Mouse (Mus musculus) ovary, adult 10 weeks (tissue): Measurements from ENCODE around the gene Gm28778. TPM values are rescaled to one million over a fixed set of nuclear protein-coding genes. Genes with fewer than 3 reads are reported as not detected.

Source experiments
- polyA plus RNA-seq: library from polyadenylated mRNA; stranded (reverse); fragments of 350-450 nt; fragmentation: Illumina TruSeq; extraction: RNeasy Lipid Tissue Mini Kit (QIAGEN cat#74804); gene quantifications from one replicate; pipeline ENCODE4 v1.2.3, GENCODE M21; 2014

Gm28778 gene
- not detected for polyA plus RNA-seq

GRCm38 (mm10) chr1:53296581-53297383 is at the start of gene Gm28778, which contains the start of the genes Pms1 and Ormdl1:
Gene Gm28778, plus strand, starts transcription at chr1:53297111.
Gene Pms1, minus strand, starts transcription at chr1:53297018.
Gene Ormdl1, plus strand, starts transcription at chr1:53297095.

GRCm38 (mm10) chr1:53312989-53313967 is 16.4 kb downstream of the Gm28778 start, which contains the start of gene Osgepl1:
Gene Osgepl1, plus strand, starts transcription at chr1:53313624.

GRCm38 (mm10) chr1:53352327-53353261 is 55.7 kb downstream of the Gm28778 start, which contains the start of the genes Asdurf, Gm28551 and Asnsd1:
Gene Asdurf, minus strand, starts transcription at chr1:53352619.
Gene Gm28551, minus strand, starts transcription at chr1:53352667.
Gene Asnsd1, minus strand, starts transcription at chr1:53352752.

Other genes with a start within 250 kb of the Gm28778 start
- gene Mstn, start 235.5 kb upstream of the Gm28778 start, polyA plus RNA-seq: not detected
- gene 1700019A02Rik, start 109.5 kb upstream of the Gm28778 start, polyA plus RNA-seq: not detected
- gene Pms1, start 93 bp upstream of the Gm28778 start, polyA plus RNA-seq: 15.8 TPM
- gene Ormdl1, start within 50 bp of the Gm28778 start, polyA plus RNA-seq: 91.9 TPM
- 41.5 TPM for gene Osgepl1, start 16.5 kb downstream of the Gm28778 start, polyA plus RNA-seq
- 180 TPM for gene Asdurf, start 55.5 kb downstream of the Gm28778 start, polyA plus RNA-seq
- gene Gm28551, start 55.6 kb downstream of the Gm28778 start, polyA plus RNA-seq: 0.40 TPM
- 77.1 TPM for gene Asnsd1, start 55.6 kb downstream of the Gm28778 start, polyA plus RNA-seq